Mouse (Mus musculus): ENCODE results near the gene Prlh.
A peak's percentile ranks its signal among the peaks of the same experiment; 100 is the strongest.

GRCm38 (mm10) chr1:90906357-90906756 lies 46.6 kb upstream of the Prlh start:
- peak; percentile 94 for TF ChIP-seq CTCF (IDR thresholded peaks at IDR 0.05; ENCODE audit: low read depth)
- TF ChIP-seq EP300 (optimal IDR thresholded peaks at IDR 0.05): no peak

All from stomach, postnatal 0 days (tissue).